In the genomic region with DNA sequence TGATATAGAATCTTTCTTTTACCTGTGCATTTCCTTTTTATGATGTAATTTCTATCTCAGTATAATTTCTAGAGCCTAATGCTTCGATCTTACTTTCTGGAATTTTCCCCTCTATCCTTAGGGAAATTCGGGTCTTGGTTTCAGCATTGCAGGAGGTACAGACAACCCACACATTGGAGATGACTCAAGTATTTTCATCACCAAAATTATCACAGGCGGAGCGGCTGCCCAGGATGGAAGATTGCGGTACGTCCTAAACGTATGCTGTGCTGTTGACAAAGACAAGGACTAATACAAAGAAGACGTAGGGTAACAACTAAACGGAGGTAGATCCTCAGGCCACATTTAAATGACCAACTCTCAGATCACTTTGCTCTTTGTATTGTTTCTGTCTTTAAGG, we compare ENCODE assay signal across 25 mouse cellular contexts.
"Had no signal": no experiment of that assay in that cellular context is flagged by ENCODE, and none has a peak within 500 bp of the region (broad histone marks: within the 10 kb centered on the region; RNA-seq: fewer than 3 reads in every experiment).

No protein-coding gene starts in this region.

- DNase-seq: gastrocnemius, postnatal 14 days; gastrocnemius, postnatal 36 days; heart, adult 11 months; heart, adult 2 months; heart, postnatal 14 days; heart, postnatal 36 days; kidney, adult 11 months; kidney, adult 2 months; kidney, adult 9 months; kidney, postnatal 14 days; kidney, postnatal 36 days; layer of hippocampus, adult 9-11 months; layer of hippocampus, postnatal 36 days; left cerebral cortex, postnatal 4 days had no signal

- H3K27ac ChIP-seq: heart, adult 2 months; heart, embryonic 13.5 days; heart, embryonic 15.5 days; hindbrain, embryonic 13.5 days; hindbrain, embryonic 15.5 days; hindbrain, postnatal 0 days; kidney, embryonic 15.5 days; kidney, postnatal 0 days; limb, embryonic 13.5 days; limb, embryonic 15.5 days; liver, embryonic 12.5 days; liver, embryonic 14.5 days had no signal

- H3K4me3 ChIP-seq: heart, adult 2 months; heart, embryonic 13.5 days; heart, embryonic 15.5 days; hindbrain, embryonic 13.5 days; hindbrain, embryonic 15.5 days; kidney, embryonic 15.5 days; limb, embryonic 13.5 days; limb, embryonic 15.5 days; liver, embryonic 12.5 days had no signal
